Mouse (Mus musculus) liver, embryonic 12.5 days (tissue): Measurements from ENCODE around the gene Acoxl. TPM values are rescaled to one million over a fixed set of nuclear protein-coding genes. Genes with fewer than 3 reads are reported as not detected.

Experiments
- ATAC-seq: fragments of 200-750 bp; cut with Nextera tagmentation; 2 replicates; pipeline ENCODE4 v1.8.0; 2017; ENCODE audit warnings: moderate number of reproducible peaks, mild to moderate bottlenecking, moderate library complexity
- H3K27ac ChIP-seq: fragments of 300-500 bp; sonication (generic); 2 replicates; pipeline ENCODE4 v1.5.1; 2016; ENCODE audit warnings: mild to moderate bottlenecking
- H3K27me3 ChIP-seq: fragments of 300-500 bp; sonication (generic); replicated peaks from 2 replicates; pipeline ENCODE4 v1.6.1; 2016; ENCODE audit warnings: mild to moderate bottlenecking, moderate library complexity
- H3K36me3 ChIP-seq: fragments of 300-500 bp; sonication (generic); 2 replicates; pipeline ENCODE4 v1.6.1; 2016; ENCODE audit warnings: mild to moderate bottlenecking, moderate library complexity
- H3K4me1 ChIP-seq: fragments of 300-500 bp; sonication (generic); 2 replicates; pipeline ENCODE4 v1.6.1; 2016
- H3K4me2 ChIP-seq: fragments of 300-500 bp; sonication (generic); 2 replicates; pipeline ENCODE4 v1.6.1; 2016; ENCODE audit warnings: mild to moderate bottlenecking, moderate library complexity
- H3K4me3 ChIP-seq: fragments of 300-500 bp; sonication (generic); 2 replicates; pipeline ENCODE4 v1.5.1; 2016; ENCODE audit warnings: mild to moderate bottlenecking, moderate library complexity
- H3K9ac ChIP-seq: fragments of 300-500 bp; sonication (generic); 2 replicates; pipeline ENCODE4 v1.6.1; 2016; ENCODE audit warnings: mild to moderate bottlenecking, moderate library complexity
- H3K9me3 ChIP-seq: fragments of 300-500 bp; sonication (generic); replicated peaks from 2 replicates; pipeline ENCODE4 v1.6.1; 2016; ENCODE audit warnings: mild to moderate bottlenecking, moderate library complexity
- WGBS: fragments of 180-500 bp; shearing (Covaris S2); methylation state at CpG from one replicate; pipeline ENCODE4 v1.1.7; 2016; ENCODE audit not compliant: insufficient replicate concordance; 5-methylcytosine and 5-hydroxymethylcytosine counted together
- polyA plus RNA-seq: library from polyadenylated mRNA; unstranded; fragments of >200 nt; fragmentation: Nextera tagmentation; extraction: Ambion mirVana; gene quantifications from 2 replicates; pipeline ENCODE4 v1.2.1, GENCODE M21; 2016

The Acoxl gene
- polyA plus RNA-seq, 1 experiment from 2014 or later = 0.10 TPM

DNA sequence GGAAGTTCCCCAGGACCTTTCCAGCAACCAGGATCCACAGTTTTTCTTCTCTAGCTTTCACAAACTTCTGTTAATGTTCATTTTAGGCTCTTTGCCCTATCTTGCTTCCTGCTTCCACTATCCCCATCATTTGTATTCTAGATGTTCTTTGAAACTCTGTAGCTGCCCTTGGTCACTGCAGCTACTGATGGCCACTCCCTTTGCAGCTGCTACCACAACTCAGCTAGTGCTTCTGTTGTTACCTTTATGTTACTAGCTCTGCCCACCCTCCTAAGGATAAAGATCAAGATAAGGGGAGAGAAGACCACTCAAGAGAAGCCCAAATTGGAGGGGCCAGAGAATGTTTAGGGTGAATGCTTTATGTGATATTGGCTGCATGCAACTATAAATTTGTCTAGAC is 7.3 kb downstream of the Acoxl start:
- Histone ChIP-seq H3K27me3 (peaks cover 26% of the 10 kb centered on the region), H3K4me3 (no peak overlapping the region), H3K9me3 (no peaks in the 10 kb centered on the region), H3K9ac (no peak overlapping the region), H3K4me2 (no peak overlapping the region), H3K4me1 (no peaks in the 10 kb centered on the region), H3K36me3 (no peaks in the 10 kb centered on the region), H3K27ac (no peak overlapping the region)
- ATAC-seq = no peak

DNA sequence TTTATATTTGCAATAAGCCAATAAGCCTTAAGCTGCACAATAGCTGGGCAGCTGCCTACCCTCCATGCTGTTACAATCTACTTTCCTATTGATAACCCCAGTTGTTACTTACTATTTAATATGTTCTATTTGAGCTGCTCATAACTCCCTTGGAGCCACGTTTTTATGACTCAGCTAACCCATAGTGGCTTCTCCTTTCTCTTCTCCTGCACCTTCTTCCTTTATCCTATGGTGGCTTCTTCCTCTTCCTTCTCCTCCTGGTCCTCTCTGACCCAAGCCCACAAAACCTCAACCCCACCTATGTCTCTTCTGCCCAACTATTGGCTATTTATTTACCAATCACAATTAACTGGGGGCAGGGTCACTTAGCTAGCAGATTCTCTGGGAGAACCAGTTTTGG is 7.9 kb downstream of the Acoxl start:
- H3K9me3 ChIP-seq = no peaks in the 10 kb centered on the region
- H3K36me3 ChIP-seq = no peaks in the 10 kb centered on the region
- no peaks in the 10 kb centered on the region for H3K4me1 ChIP-seq
- no peak overlapping the region for H3K9ac ChIP-seq
- no peak for ATAC-seq
- H3K4me3 ChIP-seq = no peak overlapping the region
- peaks cover 21% of the 10 kb centered on the region for H3K27me3 ChIP-seq
- H3K4me2 ChIP-seq = no peak overlapping the region
- no peak overlapping the region for H3K27ac ChIP-seq
- WGBS = 11% methylated on average over 1 of the region's 1 CpGs

DNA sequence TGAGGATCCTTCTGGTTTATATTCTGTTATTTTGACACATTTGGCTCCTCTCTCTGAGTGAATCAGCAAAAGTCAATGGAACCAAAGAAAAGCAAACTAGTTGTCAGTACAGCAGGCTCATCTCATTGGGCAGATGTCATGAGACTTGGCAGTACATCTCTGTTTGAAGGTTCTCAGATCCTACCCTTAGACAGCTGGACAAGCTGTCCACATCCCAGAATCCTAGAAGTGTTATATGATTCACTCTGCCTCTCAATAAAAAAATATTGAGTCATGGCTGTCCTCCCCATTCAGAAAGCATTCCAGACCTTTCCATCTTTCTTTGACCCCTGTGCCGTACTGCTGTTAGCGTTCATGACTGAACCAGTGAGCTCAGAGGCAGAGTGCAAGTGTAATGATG is 11.7 kb downstream of the Acoxl start:
- WGBS = 74% methylated on average over 2 of the region's 2 CpGs

DNA sequence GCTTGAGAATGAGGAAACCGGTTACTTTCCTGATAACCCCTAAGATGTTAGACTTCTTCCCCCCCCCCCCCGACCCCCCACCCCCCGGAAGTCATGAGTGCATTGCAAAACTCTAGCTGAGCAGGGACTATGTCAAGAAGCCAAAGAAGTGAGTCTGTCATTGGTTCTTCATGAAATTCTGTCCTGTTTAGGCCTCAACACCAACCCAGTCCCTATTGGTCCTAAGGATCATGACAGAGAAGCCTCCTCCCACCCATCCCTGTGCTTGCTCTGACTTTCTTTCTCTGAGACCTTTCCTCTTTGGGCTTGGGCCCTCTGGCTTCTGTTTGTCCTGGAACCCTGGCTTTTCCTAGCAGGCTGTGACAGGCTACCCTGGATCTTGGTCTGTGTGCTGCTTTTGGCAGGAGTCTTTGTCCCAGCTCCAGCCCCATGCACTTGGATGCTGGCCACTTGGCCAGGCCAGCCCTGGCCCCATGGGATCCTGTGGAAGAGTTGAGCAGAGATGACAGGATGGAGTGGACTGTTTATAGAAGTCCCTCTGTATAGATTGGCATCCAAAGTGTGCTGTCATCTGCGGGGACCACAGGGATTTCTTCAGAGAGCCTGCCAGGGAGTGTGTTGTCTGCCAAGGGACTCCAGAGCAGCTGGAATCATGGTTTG is 15.8 kb downstream of the Acoxl start:
- WGBS = 55% methylated on average over 3 of the region's 4 CpGs
- no peaks in the 10 kb centered on the region for H3K36me3 ChIP-seq
- no peak overlapping the region for H3K27ac ChIP-seq
- H3K4me3 ChIP-seq = no peak overlapping the region
- H3K9ac ChIP-seq = no peak overlapping the region
- ATAC-seq = no peak
- H3K9me3 ChIP-seq = no peaks in the 10 kb centered on the region
- H3K4me2 ChIP-seq = no peak overlapping the region
- no peaks in the 10 kb centered on the region; the same call in 1 of the 2 replicates for H3K27me3 ChIP-seq
- no peaks in the 10 kb centered on the region for H3K4me1 ChIP-seq

More for the DNA sequence above, 11.7 kb downstream of the Acoxl start:
- ATAC-seq = no peak
- H3K9ac ChIP-seq = no peak overlapping the region
- no peaks in the 10 kb centered on the region for H3K36me3 ChIP-seq
- H3K27me3 ChIP-seq = no peaks in the 10 kb centered on the region; the same call in none of the 2 replicates
- no peak overlapping the region for H3K4me3 ChIP-seq
- H3K27ac ChIP-seq = no peak overlapping the region
- H3K9me3 ChIP-seq = no peaks in the 10 kb centered on the region
- no peak overlapping the region for H3K4me2 ChIP-seq
- H3K4me1 ChIP-seq = no peaks in the 10 kb centered on the region

DNA sequence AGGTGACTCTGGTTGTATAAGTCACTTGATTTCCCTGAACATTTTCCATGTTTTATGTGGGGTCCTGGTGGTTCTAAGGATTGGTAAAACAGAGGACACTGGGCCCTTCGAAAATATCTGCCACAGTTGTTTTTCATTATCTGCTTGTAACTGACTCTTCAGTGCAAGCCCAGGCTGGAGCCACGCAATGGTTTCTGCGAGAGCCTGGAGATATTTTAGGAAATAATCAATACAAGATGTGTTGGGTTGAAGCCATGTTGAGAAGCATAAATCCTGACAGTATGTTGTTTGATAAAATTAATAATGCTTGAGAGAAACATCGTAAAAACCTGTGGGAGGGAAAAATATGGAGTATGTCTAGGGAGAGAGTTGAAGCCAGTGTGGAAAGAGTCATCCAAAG is 25.7 kb downstream of the Acoxl start:
- Histone ChIP-seq H3K4me3 (no peak overlapping the region), H3K4me1 (no peaks in the 10 kb centered on the region), H3K27ac (no peak overlapping the region), H3K9ac (no peak overlapping the region), H3K36me3 (no peaks in the 10 kb centered on the region), H3K4me2 (no peak overlapping the region), H3K9me3 (no peaks in the 10 kb centered on the region), H3K27me3 (no peaks in the 10 kb centered on the region)
- WGBS = 66% methylated on average over 4 of the region's 4 CpGs
- no peak for ATAC-seq

DNA sequence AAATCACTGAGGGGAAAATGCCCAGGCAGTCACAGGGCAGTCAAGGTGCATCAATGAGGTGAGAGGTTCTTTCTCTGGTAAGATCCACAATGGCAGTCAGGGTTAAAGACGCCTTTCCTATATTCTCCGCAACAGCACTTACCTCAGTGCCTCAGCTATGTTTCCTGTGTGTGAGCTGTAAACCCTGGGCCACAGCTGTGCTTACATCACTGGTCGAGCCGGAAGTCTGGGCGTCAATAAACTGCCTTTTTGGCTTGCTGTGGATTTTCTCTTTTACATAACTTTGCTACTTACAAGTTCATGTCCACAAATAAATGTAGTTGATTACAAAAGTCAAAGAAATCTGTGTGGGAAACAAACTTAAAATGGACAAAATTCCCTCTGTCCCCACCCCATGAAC is 42.4 kb downstream of the Acoxl start:
- H3K9me3 ChIP-seq = no peaks in the 10 kb centered on the region
- H3K4me1 ChIP-seq = no peaks in the 10 kb centered on the region
- ATAC-seq = no peak
- 74% methylated on average over 5 of the region's 5 CpGs for WGBS
- no peak overlapping the region for H3K4me2 ChIP-seq
- H3K36me3 ChIP-seq = no peaks in the 10 kb centered on the region
- no peak overlapping the region for H3K9ac ChIP-seq
- no peak overlapping the region for H3K27ac ChIP-seq
- H3K4me3 ChIP-seq = no peak overlapping the region
- H3K27me3 ChIP-seq = peaks cover 8% of the 10 kb centered on the region; the same call in 1 of the 2 replicates

DNA sequence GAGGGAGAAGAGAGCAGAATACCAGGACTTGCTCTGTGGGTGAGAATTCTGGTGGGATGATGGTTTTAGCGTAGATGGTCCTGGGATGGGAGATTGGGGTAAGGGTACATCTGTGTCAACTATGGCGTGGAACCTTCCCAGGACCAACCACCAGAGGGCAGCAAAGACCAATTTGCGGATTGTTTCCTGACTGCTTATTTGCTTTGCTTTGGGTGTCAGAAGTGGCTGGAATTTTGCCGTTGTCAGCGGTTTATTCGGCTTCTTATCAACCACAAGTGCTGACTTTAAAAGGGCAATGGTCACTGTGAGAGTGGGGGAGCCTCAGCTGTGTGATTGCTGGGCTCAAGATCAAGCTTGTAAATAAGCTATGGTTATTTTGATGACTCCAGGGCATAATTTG is 50.8 kb downstream of the Acoxl start:
- H3K9ac ChIP-seq = no peak overlapping the region
- no peaks in the 10 kb centered on the region for H3K36me3 ChIP-seq
- H3K27me3 ChIP-seq = peaks cover 29% of the 10 kb centered on the region
- H3K4me3 ChIP-seq = no peak overlapping the region
- no peaks in the 10 kb centered on the region for H3K4me1 ChIP-seq
- H3K4me2 ChIP-seq = no peak overlapping the region
- H3K9me3 ChIP-seq = no peaks in the 10 kb centered on the region
- H3K27ac ChIP-seq = no peak overlapping the region
- 6% methylated on average over 6 of the region's 6 CpGs for WGBS
- no peak for ATAC-seq

DNA sequence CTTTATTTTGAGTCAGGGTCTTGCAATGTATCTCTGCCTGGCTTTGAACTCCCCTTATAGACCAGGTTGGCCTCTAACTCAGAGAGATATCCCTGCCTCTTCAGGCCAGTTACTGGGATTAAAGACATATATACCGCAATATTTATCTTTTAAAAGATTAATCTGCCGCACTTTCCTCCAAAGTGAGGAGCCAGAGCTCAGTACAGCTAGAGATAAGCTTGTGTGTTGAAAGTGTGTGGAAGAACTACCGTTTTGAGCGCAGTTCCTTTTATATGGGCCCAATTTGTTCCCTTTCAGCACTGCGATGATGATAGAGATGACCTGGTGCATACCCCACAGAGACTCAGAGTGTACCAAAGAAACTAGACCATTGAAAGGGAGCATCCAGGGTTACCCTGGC is 51.3 kb downstream of the Acoxl start:
- Histone ChIP-seq H3K4me2 (no peak overlapping the region), H3K4me1 (no peaks in the 10 kb centered on the region), H3K4me3 (no peak overlapping the region), H3K36me3 (no peaks in the 10 kb centered on the region), H3K9ac (no peak overlapping the region), H3K27ac (no peak overlapping the region), H3K27me3 (peaks cover 29% of the 10 kb centered on the region), H3K9me3 (no peaks in the 10 kb centered on the region)
- ATAC-seq = no peak
- 61% methylated on average over 5 of the region's 5 CpGs for WGBS

DNA sequence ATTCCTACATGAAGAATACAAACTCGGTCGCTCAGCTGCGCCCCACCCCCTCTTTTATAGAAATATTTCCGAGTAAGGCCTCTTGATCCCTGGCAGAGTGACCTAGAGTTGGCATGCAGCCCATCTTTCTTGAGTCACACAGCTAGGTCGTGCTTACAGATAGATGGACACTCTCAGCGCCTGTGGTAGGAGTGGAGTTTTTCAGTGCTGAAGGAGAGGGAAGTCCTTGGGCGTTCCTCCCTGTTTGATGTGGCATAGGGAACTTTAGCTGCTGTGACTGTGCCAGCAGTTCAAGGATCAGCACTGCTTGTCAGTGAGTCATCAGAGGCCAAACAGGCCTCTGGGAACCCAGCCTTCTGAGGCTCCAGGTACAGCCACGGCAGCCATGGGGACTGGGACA is 51.9 kb downstream of the Acoxl start:
- ATAC-seq = no peak
- peaks cover 26% of the 10 kb centered on the region for H3K27me3 ChIP-seq
- H3K36me3 ChIP-seq = no peaks in the 10 kb centered on the region
- no peak overlapping the region for H3K9ac ChIP-seq
- H3K4me2 ChIP-seq = no peak overlapping the region
- H3K9me3 ChIP-seq = no peaks in the 10 kb centered on the region
- WGBS = 74% methylated on average over 8 of the region's 8 CpGs
- no peak overlapping the region for H3K4me3 ChIP-seq
- no peaks in the 10 kb centered on the region for H3K4me1 ChIP-seq
- no peak overlapping the region for H3K27ac ChIP-seq

DNA sequence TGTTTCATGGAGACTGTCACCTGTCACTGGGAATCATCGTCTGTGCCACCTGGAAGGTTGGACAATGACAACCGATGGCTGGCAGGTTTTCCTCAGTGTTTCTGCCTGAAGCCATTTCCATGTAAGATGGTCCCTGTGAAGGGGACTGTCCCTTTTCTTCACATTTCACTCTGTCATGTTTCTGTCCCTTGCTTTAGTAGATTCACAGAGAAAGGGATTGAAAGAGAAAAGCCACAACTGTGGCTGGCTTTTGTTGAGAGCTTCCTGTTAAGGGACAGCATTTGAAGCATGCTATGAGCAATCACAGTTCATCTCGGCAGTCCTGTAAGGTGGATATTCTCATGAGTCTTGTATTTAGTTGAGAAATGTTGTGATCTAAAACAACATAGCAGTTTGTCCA is 52.4 kb downstream of the Acoxl start:
- Histone ChIP-seq H3K9ac (no peak overlapping the region), H3K36me3 (no peaks in the 10 kb centered on the region), H3K4me1 (no peaks in the 10 kb centered on the region), H3K27ac (no peak overlapping the region), H3K4me3 (no peak overlapping the region), H3K4me2 (no peak overlapping the region), H3K9me3 (no peaks in the 10 kb centered on the region), H3K27me3 (peaks cover 21% of the 10 kb centered on the region)
- no peak for ATAC-seq
- WGBS = 67% methylated on average over 3 of the region's 3 CpGs

DNA sequence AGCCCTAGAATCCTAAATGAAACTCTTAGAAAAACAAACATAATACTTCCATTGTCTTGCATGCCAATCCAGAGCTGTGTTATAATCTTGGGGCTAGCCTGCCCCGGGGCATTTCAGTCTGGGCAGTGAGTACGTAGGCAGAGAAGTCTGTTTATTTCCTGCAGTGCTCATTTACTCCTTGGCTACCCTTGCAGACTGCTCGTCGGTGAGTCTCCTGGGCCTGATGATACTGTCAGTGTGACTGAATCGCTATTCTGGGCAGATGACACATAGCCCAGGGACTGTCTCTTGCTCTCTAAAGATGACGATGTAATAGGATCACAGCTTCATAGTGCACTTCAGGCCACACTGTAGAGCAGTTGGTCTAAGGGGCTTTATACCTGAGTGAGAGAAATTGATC is 56.2 kb downstream of the Acoxl start:
- ATAC-seq = no peak
- H3K27ac ChIP-seq = no peak overlapping the region
- no peaks in the 10 kb centered on the region for H3K36me3 ChIP-seq
- no peak overlapping the region for H3K4me3 ChIP-seq
- 45% methylated on average over 6 of the region's 6 CpGs for WGBS
- H3K4me1 ChIP-seq = no peaks in the 10 kb centered on the region
- no peaks in the 10 kb centered on the region for H3K27me3 ChIP-seq
- no peak overlapping the region for H3K9ac ChIP-seq
- no peaks in the 10 kb centered on the region for H3K9me3 ChIP-seq
- no peak overlapping the region for H3K4me2 ChIP-seq

DNA sequence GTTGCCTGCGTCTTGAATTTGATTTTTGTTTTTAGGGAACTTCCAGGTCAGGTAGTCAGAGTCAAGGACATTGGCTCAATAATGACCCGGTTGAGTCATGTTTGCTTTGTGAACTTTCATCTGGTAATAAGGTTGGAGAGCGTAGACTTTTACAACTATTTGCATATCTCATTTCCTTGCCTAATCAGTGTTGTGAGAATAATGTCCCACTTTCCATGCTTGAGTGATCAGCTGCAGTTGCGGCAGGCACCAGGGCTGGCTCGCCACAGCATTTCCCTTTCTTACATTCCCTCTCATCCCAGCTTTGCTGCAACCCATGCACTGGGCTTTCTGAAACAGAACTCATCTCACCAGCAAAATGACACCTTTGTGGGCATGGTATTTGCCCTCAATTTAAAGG is 59.0 kb downstream of the Acoxl start:
- Histone ChIP-seq H3K27ac (no peak overlapping the region), H3K36me3 (no peaks in the 10 kb centered on the region), H3K27me3 (no peaks in the 10 kb centered on the region), H3K4me3 (no peak overlapping the region), H3K9ac (no peak overlapping the region), H3K9me3 (no peaks in the 10 kb centered on the region), H3K4me1 (no peaks in the 10 kb centered on the region), H3K4me2 (no peak overlapping the region)
- 64% methylated on average over 5 of the region's 5 CpGs for WGBS
- ATAC-seq = no peak

DNA sequence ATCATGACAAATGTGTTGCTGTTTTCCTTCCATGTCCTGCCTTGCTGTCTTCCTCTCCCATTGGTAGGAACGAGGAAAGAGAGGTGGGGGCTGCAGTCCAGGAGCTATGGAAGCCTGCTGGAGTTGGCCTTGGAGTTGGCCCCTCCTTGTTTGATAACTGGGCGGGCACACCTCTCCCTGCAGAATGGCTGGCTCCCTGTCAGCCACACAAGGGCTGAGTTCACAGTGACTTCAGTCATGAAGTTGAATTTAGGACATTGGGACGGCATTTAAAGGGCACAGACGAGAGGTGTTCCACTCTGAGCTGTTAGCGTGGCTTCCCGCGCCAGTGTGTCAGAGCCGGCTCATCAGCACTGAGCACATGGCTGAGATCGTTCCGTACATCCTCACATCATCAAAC is 66.2 kb downstream of the Acoxl start:
- no peaks in the 10 kb centered on the region for H3K36me3 ChIP-seq
- ATAC-seq = no peak
- H3K4me3 ChIP-seq = no peak overlapping the region
- no peaks in the 10 kb centered on the region for H3K9me3 ChIP-seq
- 0 out of 2 replicates have a peak, but pooled peaks cover 2% of the 10 kb centered on the region for H3K4me1 ChIP-seq
- no peak overlapping the region for H3K9ac ChIP-seq
- H3K4me2 ChIP-seq = no peak overlapping the region
- WGBS = 65% methylated on average over 10 of the region's 10 CpGs
- H3K27ac ChIP-seq = no peak overlapping the region
- H3K27me3 ChIP-seq = no peaks in the 10 kb centered on the region; the same call in 1 of the 2 replicates
